Mouse (Mus musculus) limb, embryonic 11.5 days (tissue): ENCODE measurements around the gene Olfr960. TPM values are rescaled to one million over a fixed set of nuclear protein-coding genes. Genes with fewer than 3 reads are reported as not detected.

Experiments used
- ATAC-seq: fragments of 200-750 bp; cut with Nextera tagmentation; 2 replicates; pipeline ENCODE4 v1.8.0; 2017; ENCODE audit warnings: low read depth; ENCODE audit not compliant: insufficient number of reproducible peaks, low FRiP score, low TSS enrichment
- DNase-seq: peaks from one replicate; pipeline ENCODE4 v3.0.0-alpha.2; 2015; ENCODE audit warnings: low spot score
- H3K27ac ChIP-seq: fragments of 300-500 bp; sonication (generic); replicated peaks from 2 replicates; pipeline ENCODE4 v1.5.1; 2014; ENCODE audit warnings: low read depth, mild to moderate bottlenecking, low read length
- H3K27me3 ChIP-seq: fragments of 300-500 bp; sonication (generic); 2 replicates; pipeline ENCODE4 v1.6.1; 2014; ENCODE audit warnings: mild to moderate bottlenecking, low read length, mixed read lengths; ENCODE audit not compliant: control insufficient read depth, insufficient read depth
- H3K36me3 ChIP-seq: fragments of 300-500 bp; sonication (generic); 2 replicates; pipeline ENCODE4 v1.6.1; 2014; ENCODE audit warnings: mild to moderate bottlenecking, low read length, moderate library complexity, mixed read lengths; ENCODE audit not compliant: control insufficient read depth, insufficient read depth
- H3K4me1 ChIP-seq: fragments of 300-500 bp; sonication (generic); 2 replicates; pipeline ENCODE4 v1.6.1; 2014; ENCODE audit warnings: low read length, mixed read lengths; ENCODE audit not compliant: control insufficient read depth, insufficient read depth
- H3K4me2 ChIP-seq: fragments of 300-500 bp; sonication (generic); 2 replicates; pipeline ENCODE4 v1.6.1; 2014; ENCODE audit warnings: low read depth, mild to moderate bottlenecking, moderate library complexity; ENCODE audit not compliant: severe bottlenecking
- H3K4me3 ChIP-seq: fragments of 300-500 bp; sonication (generic); 2 replicates; pipeline ENCODE4 v1.5.1; 2014; ENCODE audit warnings: low read depth, low read length
- H3K9ac ChIP-seq: fragments of 300-500 bp; sonication (generic); 2 replicates; pipeline ENCODE4 v1.6.1; 2014; ENCODE audit warnings: mild to moderate bottlenecking, low read length
- H3K9me3 ChIP-seq: fragments of 300-500 bp; sonication (generic); 2 replicates; pipeline ENCODE4 v1.6.1; 2016; ENCODE audit warnings: low read length; ENCODE audit not compliant: control insufficient read depth
- WGBS: fragments of 180-500 bp; shearing (Covaris S2); extraction: QIAGEN DNeasy Blood & Tissue Kit; methylation state at CpG from one replicate; pipeline ENCODE4 v1.1.7; 2014; 5-methylcytosine and 5-hydroxymethylcytosine counted together
- polyA plus RNA-seq: library from polyadenylated mRNA; unstranded; fragments of >200 nt; fragmentation: Nextera tagmentation; extraction: Ambion mirVana; gene quantifications from 2 replicates; pipeline ENCODE4 v1.2.1, GENCODE M21; 2014

Olfr960 gene
- polyA plus RNA-seq, result not detected in 2 replicates

- Histone ChIP-seq H3K36me3 (no peaks in the 10 kb centered on the region), H3K9ac (no peak within 1 kb of the TSS), H3K4me2 (no peak within 1 kb of the TSS), H3K27ac (no peak within 1 kb of the TSS), H3K4me1 (no peaks in the 10 kb centered on the region), H3K27me3 (no peaks in the 10 kb centered on the region), H3K9me3 (no peaks in the 10 kb centered on the region), H3K4me3 (no peak within 1 kb of the TSS)
- DNase-seq (no peak), ATAC-seq (no peak)
- 81% methylated on average over 1 of the region's 1 CpGs for WGBS
These were observed at the start of gene Olfr960 for GRCm38 (mm10) chr9:39621073-39621472. Gene Olfr960, plus strand, starts transcription at chr9:39621373.

DNA sequence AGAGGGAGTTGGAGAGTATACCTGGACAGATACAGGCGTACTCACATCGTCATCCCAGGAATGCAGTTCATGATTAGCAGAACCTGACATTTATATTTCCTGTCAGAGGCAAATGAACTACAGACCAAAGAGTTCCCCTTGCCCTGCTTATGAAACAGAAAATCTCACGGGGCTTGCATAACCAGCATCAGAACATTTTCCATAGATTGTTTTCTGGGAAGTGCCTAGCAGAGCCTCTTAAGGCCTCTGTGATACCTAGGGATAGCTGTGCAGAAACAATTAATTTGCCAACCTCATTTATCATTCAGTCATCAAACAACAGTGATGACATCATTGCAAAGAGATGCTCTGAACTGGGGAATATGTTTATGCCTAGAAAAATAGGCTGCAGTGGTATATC, 45.7 kb upstream of the Olfr960 start, which contains the start of gene Olfr959:
TSS of gene Olfr959 (minus strand) at position 101 of the 400 bp plus-strand sequence.
- WGBS, result 80% methylated on average over 3 of the region's 3 CpGs
- Histone ChIP-seq H3K4me1 (no peaks in the 10 kb centered on the region), H3K9me3 (no peaks in the 10 kb centered on the region), H3K36me3 (no peaks in the 10 kb centered on the region), H3K4me2 (no peak within 1 kb of the TSS), H3K27me3 (no peaks in the 10 kb centered on the region), H3K4me3 (no peak within 1 kb of the TSS), H3K9ac (no peak within 1 kb of the TSS), H3K27ac (no peak within 1 kb of the TSS)
- DNase-seq (no peak), ATAC-seq (no peak)

DNA sequence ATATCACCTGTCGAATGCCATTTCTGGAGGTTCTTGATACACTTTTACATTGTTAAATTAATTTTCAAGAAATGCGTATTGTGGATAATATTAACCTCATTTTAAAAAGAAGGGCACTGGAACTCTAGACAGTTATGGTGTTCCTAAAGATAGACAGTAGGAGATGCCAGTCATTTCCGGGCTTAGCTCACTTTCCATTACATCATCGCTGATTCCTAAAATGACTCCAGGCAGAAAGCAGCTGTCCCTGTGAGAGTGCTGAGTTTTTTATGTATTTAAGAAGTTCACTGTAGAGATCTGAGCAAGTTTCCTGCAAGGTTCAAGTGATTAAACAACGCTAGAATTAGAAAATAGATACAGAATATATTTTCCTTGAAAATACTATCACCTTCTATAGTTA, 44.1 kb upstream of the Olfr960 start:
- H3K4me2 ChIP-seq, result no peak overlapping the region
- DNase-seq (no peak), ATAC-seq (no peak)
- no peaks in the 10 kb centered on the region for H3K4me1 ChIP-seq
- H3K9me3 ChIP-seq, result no peaks in the 10 kb centered on the region
- H3K27ac ChIP-seq, result no peak overlapping the region
- H3K4me3 ChIP-seq, result no peak overlapping the region
- WGBS, result 90% methylated on average over 5 of the region's 5 CpGs
- H3K36me3 ChIP-seq, result no peaks in the 10 kb centered on the region
- no peaks in the 10 kb centered on the region for H3K27me3 ChIP-seq
- H3K9ac ChIP-seq, result no peak overlapping the region

DNA sequence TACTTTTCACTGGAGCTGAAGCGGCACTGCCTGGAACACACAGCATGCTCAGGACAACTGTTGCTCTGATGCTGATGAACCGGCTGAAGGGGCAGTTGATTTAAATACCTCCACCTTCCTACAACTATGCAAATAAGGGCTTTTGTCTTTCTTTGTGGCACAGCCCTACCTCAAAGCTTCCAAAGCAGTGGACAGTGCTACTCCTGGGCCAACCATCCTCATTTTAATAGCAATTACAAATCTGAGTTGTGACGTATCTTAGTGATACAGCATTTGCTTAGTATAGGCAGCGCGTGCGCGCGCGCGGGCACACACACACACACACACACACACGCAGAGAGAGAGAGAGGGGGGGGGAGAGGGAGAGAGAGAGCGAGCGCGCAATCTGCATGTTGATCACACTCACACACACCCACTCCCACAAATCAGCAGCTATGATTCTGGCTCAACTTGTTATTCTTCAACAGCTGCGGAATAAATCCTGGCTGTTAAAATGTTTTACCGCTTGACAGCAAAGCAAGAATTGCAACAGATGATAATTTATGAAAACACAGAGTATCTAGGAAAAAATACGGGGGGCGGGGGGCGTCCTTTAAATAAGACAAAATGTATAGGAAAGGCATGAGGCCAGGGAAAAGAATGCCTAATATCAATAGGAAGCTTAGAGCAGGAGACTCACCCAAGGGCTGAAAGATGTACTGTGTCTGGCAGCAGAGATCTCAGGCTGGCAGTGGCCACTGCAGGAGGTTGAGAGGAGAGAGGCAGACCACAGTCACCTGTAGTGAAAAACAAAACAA, 18.4 kb upstream of the Olfr960 start:
- Histone ChIP-seq H3K9ac (peak overlapping the region; percentile 37; the same call in 1 of the 2 replicates), H3K9me3 (no peaks in the 10 kb centered on the region), H3K27ac (no peak overlapping the region), H3K27me3 (no peaks in the 10 kb centered on the region), H3K4me3 (peak overlapping the region; percentile 33), H3K4me1 (no peaks in the 10 kb centered on the region), H3K36me3 (no peaks in the 10 kb centered on the region), H3K4me2 (peak overlapping the region; percentile 72)
- DNase-seq (peak; percentile 43), ATAC-seq (peak; percentile 71)
- WGBS, result 0% methylated on average over 19 of the region's 19 CpGs

DNA sequence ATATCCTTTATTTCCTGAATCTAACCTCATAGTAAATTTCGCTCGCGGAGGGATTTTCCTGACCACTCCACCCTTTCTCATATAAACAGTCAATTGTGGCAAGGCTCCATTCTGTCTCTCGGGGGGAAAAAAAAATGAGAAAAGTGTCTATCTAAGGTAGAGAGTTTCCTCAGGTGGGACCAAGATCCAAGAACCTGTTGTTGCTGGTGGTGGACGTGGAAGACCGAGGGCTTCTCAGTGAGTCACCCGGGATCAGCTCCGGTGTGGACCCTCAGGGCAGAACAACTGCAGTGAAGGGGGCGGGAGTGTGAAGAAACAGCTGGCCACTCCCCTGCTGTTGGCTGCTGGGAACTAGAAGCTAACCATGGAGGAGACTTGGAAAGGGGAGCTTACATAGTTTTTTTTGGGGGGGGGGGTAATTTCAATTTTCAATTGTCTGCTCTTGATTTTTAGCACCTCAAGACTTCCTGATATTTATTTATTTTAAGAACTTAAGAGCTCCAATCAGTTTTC, 17.8 kb upstream of the Olfr960 start:
- Histone ChIP-seq H3K36me3 (no peaks in the 10 kb centered on the region), H3K27ac (no peak overlapping the region), H3K4me2 (peak overlapping the region; percentile 72), H3K4me1 (no peaks in the 10 kb centered on the region), H3K9ac (peak overlapping the region; percentile 37; the same call in 1 of the 2 replicates), H3K27me3 (no peaks in the 10 kb centered on the region), H3K9me3 (no peaks in the 10 kb centered on the region), H3K4me3 (peak overlapping the region; percentile 33)
- DNase-seq (peak; percentile 71), ATAC-seq (peak; percentile 82)
- 0% methylated on average over 9 of the region's 9 CpGs for WGBS

DNA sequence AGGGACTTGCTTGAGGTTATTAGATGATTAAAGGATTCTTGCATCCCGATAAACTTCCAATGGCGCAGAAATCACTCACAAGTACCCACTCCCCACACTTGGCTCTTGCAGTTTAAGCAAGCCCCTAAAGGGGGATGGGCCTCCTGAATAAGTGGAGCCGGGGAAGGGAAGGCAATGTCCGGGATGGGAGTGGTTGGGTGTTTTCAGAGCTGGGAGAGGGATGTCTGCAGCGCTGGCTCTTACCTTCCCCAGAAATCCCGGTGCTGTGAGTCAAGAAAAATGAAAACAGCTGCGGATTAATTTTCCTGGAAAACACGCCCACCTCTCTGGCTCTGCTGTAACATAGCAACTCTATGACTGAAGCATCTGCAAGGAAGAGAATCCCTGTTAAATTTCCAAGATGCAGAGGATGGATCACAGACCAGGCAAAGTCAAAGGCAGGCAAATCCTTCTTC, 17.1 kb upstream of the Olfr960 start, which contains the start of gene AW551984:
TSS of gene AW551984 (minus strand) at position 405 of the 455 bp plus-strand sequence.
- Histone ChIP-seq H3K9ac (peak within 1 kb of the TSS; percentile 37; the same call in 1 of the 2 replicates), H3K9me3 (no peaks in the 10 kb centered on the region), H3K36me3 (no peaks in the 10 kb centered on the region), H3K4me2 (peak within 1 kb of the TSS; percentile 72), H3K27ac (no peak within 1 kb of the TSS), H3K4me1 (no peaks in the 10 kb centered on the region), H3K4me3 (peak within 1 kb of the TSS; percentile 33), H3K27me3 (no peaks in the 10 kb centered on the region)
- peak; percentile 86 for ATAC-seq
- DNase-seq, result peak; percentile 51
- WGBS, result 0% methylated on average over 8 of the region's 8 CpGs

- Histone ChIP-seq H3K9ac (no peak overlapping the region), H3K27me3 (no peaks in the 10 kb centered on the region), H3K36me3 (no peaks in the 10 kb centered on the region), H3K9me3 (no peaks in the 10 kb centered on the region), H3K4me1 (no peaks in the 10 kb centered on the region), H3K4me3 (no peak overlapping the region), H3K27ac (no peak overlapping the region), H3K4me2 (no peak overlapping the region)
- ATAC-seq, result no peak
- DNase-seq, result no peak
These were observed 12.7 kb upstream of the Olfr960 start for GRCm38 (mm10) chr9:39608497-39608896.

GRCm38 (mm10) chr9:39610355-39610754, 10.8 kb upstream of the Olfr960 start, which contains the start of gene Olfr148:
Gene Olfr148, plus strand, starts transcription at chr9:39610655.
- H3K27ac ChIP-seq, result no peak within 1 kb of the TSS
- H3K4me1 ChIP-seq, result no peaks in the 10 kb centered on the region
- ATAC-seq (no peak), DNase-seq (no peak)
- no peaks in the 10 kb centered on the region for H3K36me3 ChIP-seq
- H3K9me3 ChIP-seq, result no peaks in the 10 kb centered on the region
- no peak within 1 kb of the TSS for H3K9ac ChIP-seq
- H3K27me3 ChIP-seq, result no peaks in the 10 kb centered on the region
- H3K4me3 ChIP-seq, result no peak within 1 kb of the TSS
- WGBS, result 69% methylated on average over 3 of the region's 3 CpGs
- no peak within 1 kb of the TSS for H3K4me2 ChIP-seq
